Mouse (Mus musculus) liver, adult 2 months (tissue): Measurements from ENCODE around the gene Ppp1r13b.

Experiments
- CTCF ChIP-seq: fragments of 200-500 bp; IDR thresholded peaks from 2 replicates; pipeline ENCODE4 v1.5.1; 2011; ENCODE audit warnings: low read depth, low read length, control low read depth
- POLR2A ChIP-seq: fragments of 200-500 bp; IDR thresholded peaks from 2 replicates; pipeline ENCODE4 v1.6.1; 2011; ENCODE audit warnings: low read length, control low read depth; ENCODE audit not compliant: insufficient read depth; ENCODE audit errors: extremely low read depth

GRCm38 (mm10) chr12:111933971-111934370 is 26.1 kb upstream of the Ppp1r13b start:
- no peak for TF ChIP-seq CTCF
- TF ChIP-seq POLR2A: no peak
